Mouse (Mus musculus) testis, postnatal 14 days (tissue): ENCODE data around the gene Olfr1451.
"Not testable (repeated sequence)": the region's sequence is repeated elsewhere in the genome, so short reads cannot be mapped to it uniquely, and the experiment has no call there.

Experiments used
- DNase-seq: peaks from one replicate; pipeline ENCODE4 v3.0.0; 2021; ENCODE audit warnings: low spot score

Olfr1451 gene

GRCm38 (mm10) chr19:12994714-12995113 lies at the start of gene Olfr1451:
Gene Olfr1451, plus strand, starts transcription at chr19:12995014.
- no peak for DNase-seq

GRCm38 (mm10) chr19:12949958-12950357 lies 44.9 kb upstream of the Olfr1451 start, which contains the start of gene Olfr1450:
Gene Olfr1450, plus strand, starts transcription at chr19:12950258.
- DNase-seq, result no peak

- DNase-seq, result not testable (repeated sequence)
Observed at GRCm38 (mm10) chr19:12970082-12970481, 24.7 kb upstream of the Olfr1451 start.

GRCm38 (mm10) chr19:12992316-12992715 lies 2.5 kb upstream of the Olfr1451 start:
- not testable (repeated sequence) for DNase-seq

- DNase-seq, result no peak
Observed at GRCm38 (mm10) chr19:13028227-13028626, 33.4 kb downstream of the Olfr1451 start, which contains the start of gene Olfr1453. Gene Olfr1453, minus strand, starts transcription at chr19:13028327.
